Mouse (Mus musculus): ENCODE measurements around the gene Olfr1046. TPM values are rescaled to one million over a fixed set of nuclear protein-coding genes. Genes with fewer than 3 reads are reported as not detected.
"Not testable (repeated sequence)": the region's sequence is repeated elsewhere in the genome, so short reads cannot be mapped to it uniquely, and the experiment has no call there.

The Olfr1046 gene
- not detected in 2 replicates for polyA plus RNA-seq (2014; fragmentation: Nextera tagmentation; extraction: Ambion mirVana)

- Histone ChIP-seq H3K27me3 (ENCODE audit: control insufficient read depth, insufficient read depth, low read length) (no peaks in the 10 kb centered on the region), H3K27ac (ENCODE audit: low read depth, low read length) (no peak within 1 kb of the TSS), H3K4me3 (ENCODE audit: low read depth, low read length) (no peak within 1 kb of the TSS), H3K9ac (ENCODE audit: low read length) (no peak within 1 kb of the TSS), H3K4me1 (ENCODE audit: control insufficient read depth, insufficient read depth, low read length) (no peaks in the 10 kb centered on the region), H3K9me3 (ENCODE audit: control insufficient read depth, low read length) (no peaks in the 10 kb centered on the region), H3K4me2 (ENCODE audit: low read depth) (no peak within 1 kb of the TSS), H3K36me3 (ENCODE audit: control insufficient read depth, insufficient read depth, low read length) (no peaks in the 10 kb centered on the region)
- 76% methylated on average over 2 of the region's 2 CpGs for WGBS
- ATAC-seq (ENCODE audit: insufficient read depth, low FRiP score, low TSS enrichment) (no peak), DNase-seq (ENCODE audit: low spot score) (no peak)
These were observed at the start of gene Olfr1046 for GRCm38 (mm10) chr2:86219214-86219613. TSS of gene Olfr1046 (minus strand) at chr2:86219314.

GRCm38 (mm10) chr2:86258228-86258627, 39.1 kb upstream of the Olfr1046 start, which contains the start of gene Olfr1049:
TSS of gene Olfr1049 (minus strand) at chr2:86258328.
- H3K4me3 ChIP-seq (ENCODE audit: low read depth, low read length); H3K4me2 ChIP-seq (ENCODE audit: low read depth); H3K27me3 ChIP-seq (ENCODE audit: control insufficient read depth, insufficient read depth, low read length); H3K27ac ChIP-seq (ENCODE audit: low read depth, low read length); H3K36me3 ChIP-seq (ENCODE audit: control insufficient read depth, insufficient read depth, low read length); DNase-seq (ENCODE audit: low spot score); H3K9ac ChIP-seq (ENCODE audit: low read length); H3K4me1 ChIP-seq (ENCODE audit: control insufficient read depth, insufficient read depth, low read length); ATAC-seq (ENCODE audit: insufficient read depth, low FRiP score, low TSS enrichment); H3K9me3 ChIP-seq (ENCODE audit: control insufficient read depth, low read length): not testable (repeated sequence)

- Histone ChIP-seq H3K9ac (ENCODE audit: low read length) (no peak within 1 kb of the TSS), H3K36me3 (ENCODE audit: control insufficient read depth, insufficient read depth, low read length) (no peaks in the 10 kb centered on the region), H3K27ac (ENCODE audit: low read depth, low read length) (no peak within 1 kb of the TSS), H3K4me1 (ENCODE audit: control insufficient read depth, insufficient read depth, low read length) (no peaks in the 10 kb centered on the region), H3K4me2 (ENCODE audit: low read depth) (no peak within 1 kb of the TSS), H3K9me3 (ENCODE audit: control insufficient read depth, low read length) (no peaks in the 10 kb centered on the region), H3K4me3 (ENCODE audit: low read depth, low read length) (no peak within 1 kb of the TSS), H3K27me3 (ENCODE audit: control insufficient read depth, insufficient read depth, low read length) (no peaks in the 10 kb centered on the region)
- ATAC-seq (ENCODE audit: insufficient read depth, low FRiP score, low TSS enrichment) (no peak), DNase-seq (ENCODE audit: low spot score) (no peak)
These were observed 21.1 kb upstream of the Olfr1046 start, which contains the start of gene Olfr1048 for GRCm38 (mm10) chr2:86240189-86240588. TSS of gene Olfr1048 (minus strand) at chr2:86240289.

- H3K27ac ChIP-seq (ENCODE audit: low read depth, low read length): no peak within 1 kb of the TSS
- H3K36me3 ChIP-seq (ENCODE audit: control insufficient read depth, insufficient read depth, low read length): no peaks in the 10 kb centered on the region
- DNase-seq (ENCODE audit: low spot score) (no peak), ATAC-seq (ENCODE audit: insufficient read depth, low FRiP score, low TSS enrichment) (no peak)
- WGBS: 93% methylated on average over 1 of the region's 1 CpGs
- H3K4me1 ChIP-seq (ENCODE audit: control insufficient read depth, insufficient read depth, low read length): no peaks in the 10 kb centered on the region
- no peak within 1 kb of the TSS for H3K4me3 ChIP-seq (ENCODE audit: low read depth, low read length)
- no peaks in the 10 kb centered on the region for H3K27me3 ChIP-seq (ENCODE audit: control insufficient read depth, insufficient read depth, low read length)
- H3K9me3 ChIP-seq (ENCODE audit: control insufficient read depth, low read length): no peaks in the 10 kb centered on the region
- H3K9ac ChIP-seq (ENCODE audit: low read length): no peak within 1 kb of the TSS
- no peak within 1 kb of the TSS for H3K4me2 ChIP-seq (ENCODE audit: low read depth)
These were observed 12.2 kb upstream of the Olfr1046 start, which contains the start of gene Olfr1047 for GRCm38 (mm10) chr2:86231301-86231700. TSS of gene Olfr1047 (minus strand) at chr2:86231401.

GRCm38 (mm10) chr2:86202909-86203308, 16.2 kb downstream of the Olfr1046 start, which contains the start of gene Olfr1045:
TSS of gene Olfr1045 (minus strand) at chr2:86203009.
- no peak within 1 kb of the TSS for H3K9ac ChIP-seq (ENCODE audit: low read length)
- no peak for ATAC-seq (ENCODE audit: insufficient read depth, low FRiP score, low TSS enrichment)

GRCm38 (mm10) chr2:86195863-86196262, 23.3 kb downstream of the Olfr1046 start:
- Histone ChIP-seq H3K9me3 (ENCODE audit: control insufficient read depth, low read length) (no peaks in the 10 kb centered on the region), H3K27ac (ENCODE audit: low read depth, low read length) (no peak overlapping the region), H3K4me1 (ENCODE audit: control insufficient read depth, insufficient read depth, low read length) (no peaks in the 10 kb centered on the region), H3K9ac (ENCODE audit: low read length) (no peak overlapping the region), H3K4me3 (ENCODE audit: low read depth, low read length) (no peak overlapping the region), H3K36me3 (ENCODE audit: control insufficient read depth, insufficient read depth, low read length) (no peaks in the 10 kb centered on the region), H3K27me3 (ENCODE audit: control insufficient read depth, insufficient read depth, low read length) (no peaks in the 10 kb centered on the region), H3K4me2 (ENCODE audit: low read depth) (no peak overlapping the region)
- no peak for ATAC-seq (ENCODE audit: insufficient read depth, low FRiP score, low TSS enrichment)
- 57% methylated on average over 1 of the region's 1 CpGs for WGBS
- no peak for DNase-seq (ENCODE audit: low spot score)

More at GRCm38 (mm10) chr2:86202909-86203308, 16.2 kb downstream of the Olfr1046 start, which contains the start of gene Olfr1045:
- Histone ChIP-seq H3K27ac (ENCODE audit: low read depth, low read length) (no peak within 1 kb of the TSS), H3K27me3 (ENCODE audit: control insufficient read depth, insufficient read depth, low read length) (no peaks in the 10 kb centered on the region), H3K9me3 (ENCODE audit: control insufficient read depth, low read length) (no peaks in the 10 kb centered on the region), H3K4me1 (ENCODE audit: control insufficient read depth, insufficient read depth, low read length) (no peaks in the 10 kb centered on the region), H3K4me2 (ENCODE audit: low read depth) (no peak within 1 kb of the TSS), H3K4me3 (ENCODE audit: low read depth, low read length) (no peak within 1 kb of the TSS), H3K36me3 (ENCODE audit: control insufficient read depth, insufficient read depth, low read length) (no peaks in the 10 kb centered on the region)
- DNase-seq (ENCODE audit: low spot score): no peak

GRCm38 (mm10) chr2:86185583-86185982, 33.5 kb downstream of the Olfr1046 start, which contains the start of gene Olfr52:
TSS of gene Olfr52 (minus strand) at chr2:86185683.
- Histone ChIP-seq H3K36me3 (ENCODE audit: control insufficient read depth, insufficient read depth, low read length) (no peaks in the 10 kb centered on the region), H3K27ac (ENCODE audit: low read depth, low read length) (no peak within 1 kb of the TSS), H3K27me3 (ENCODE audit: control insufficient read depth, insufficient read depth, low read length) (no peaks in the 10 kb centered on the region), H3K9me3 (ENCODE audit: control insufficient read depth, low read length) (no peaks in the 10 kb centered on the region), H3K9ac (ENCODE audit: low read length) (no peak within 1 kb of the TSS), H3K4me3 (ENCODE audit: low read depth, low read length) (no peak within 1 kb of the TSS), H3K4me1 (ENCODE audit: control insufficient read depth, insufficient read depth, low read length) (no peaks in the 10 kb centered on the region), H3K4me2 (ENCODE audit: low read depth) (no peak within 1 kb of the TSS)
- DNase-seq (ENCODE audit: low spot score) (no peak), ATAC-seq (ENCODE audit: insufficient read depth, low FRiP score, low TSS enrichment) (no peak)

GRCm38 (mm10) chr2:86179950-86180349, 39.2 kb downstream of the Olfr1046 start:
- Histone ChIP-seq H3K9ac (ENCODE audit: low read length) (no peak overlapping the region), H3K27me3 (ENCODE audit: control insufficient read depth, insufficient read depth, low read length) (no peaks in the 10 kb centered on the region), H3K36me3 (ENCODE audit: control insufficient read depth, insufficient read depth, low read length) (no peaks in the 10 kb centered on the region), H3K4me1 (ENCODE audit: control insufficient read depth, insufficient read depth, low read length) (no peaks in the 10 kb centered on the region), H3K9me3 (ENCODE audit: control insufficient read depth, low read length) (no peaks in the 10 kb centered on the region), H3K4me2 (ENCODE audit: low read depth) (no peak overlapping the region), H3K4me3 (ENCODE audit: low read depth, low read length) (no peak overlapping the region), H3K27ac (ENCODE audit: low read depth, low read length) (no peak overlapping the region)
- no peak for DNase-seq (ENCODE audit: low spot score)
- WGBS: 92% methylated on average over 3 of the region's 3 CpGs
- no peak for ATAC-seq (ENCODE audit: insufficient read depth, low FRiP score, low TSS enrichment)

- no peak within 1 kb of the TSS for H3K4me3 ChIP-seq (ENCODE audit: low read depth, low read length)
- no peak within 1 kb of the TSS for H3K9ac ChIP-seq (ENCODE audit: low read length)
- H3K9me3 ChIP-seq (ENCODE audit: control insufficient read depth, low read length): no peaks in the 10 kb centered on the region
- H3K27ac ChIP-seq (ENCODE audit: low read depth, low read length): no peak within 1 kb of the TSS
- no peaks in the 10 kb centered on the region for H3K27me3 ChIP-seq (ENCODE audit: control insufficient read depth, insufficient read depth, low read length)
- H3K4me1 ChIP-seq (ENCODE audit: control insufficient read depth, insufficient read depth, low read length): no peaks in the 10 kb centered on the region
- no peaks in the 10 kb centered on the region for H3K36me3 ChIP-seq (ENCODE audit: control insufficient read depth, insufficient read depth, low read length)
- no peak for DNase-seq (ENCODE audit: low spot score)
- ATAC-seq (ENCODE audit: insufficient read depth, low FRiP score, low TSS enrichment): no peak
- H3K4me2 ChIP-seq (ENCODE audit: low read depth): no peak within 1 kb of the TSS
These were observed 41.4 kb downstream of the Olfr1046 start, which contains the start of gene Olfr1044 for GRCm38 (mm10) chr2:86177720-86178119. TSS of gene Olfr1044 (minus strand) at chr2:86177820.

Measured in neural tube, embryonic 11.5 days (tissue).